Mouse (Mus musculus) c-Kit-positive CD71-positive TER-119-positive erythroid progenitor cells, embryonic 14.5 days (primary cell): ENCODE results near the gene Ism1.

Source experiments
- DNase-seq: peaks from one replicate; pipeline ENCODE4 v3.0.0-alpha.2; 2013; ENCODE audit warnings: low spot score

Ism1 gene

DNA sequence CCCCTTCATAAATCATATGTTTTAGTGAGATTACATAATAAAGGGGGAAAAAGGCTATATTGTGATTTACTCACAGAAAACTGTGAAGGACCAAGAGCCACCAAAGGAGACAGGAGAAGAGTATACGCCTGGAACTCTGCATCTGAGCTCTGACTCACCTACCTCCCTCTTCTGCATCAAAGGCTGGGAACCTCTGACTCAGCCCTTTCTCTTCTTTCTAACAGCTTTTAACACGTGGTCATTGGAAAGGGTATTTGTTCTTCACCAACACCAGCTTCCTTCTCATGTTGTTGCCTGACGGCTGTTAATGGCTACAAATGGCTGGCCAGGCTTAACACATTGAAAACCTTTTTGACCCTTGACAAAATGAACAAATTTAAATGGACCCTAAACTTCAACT is 36.2 kb downstream of the Ism1 start:
- no peak for DNase-seq

DNA sequence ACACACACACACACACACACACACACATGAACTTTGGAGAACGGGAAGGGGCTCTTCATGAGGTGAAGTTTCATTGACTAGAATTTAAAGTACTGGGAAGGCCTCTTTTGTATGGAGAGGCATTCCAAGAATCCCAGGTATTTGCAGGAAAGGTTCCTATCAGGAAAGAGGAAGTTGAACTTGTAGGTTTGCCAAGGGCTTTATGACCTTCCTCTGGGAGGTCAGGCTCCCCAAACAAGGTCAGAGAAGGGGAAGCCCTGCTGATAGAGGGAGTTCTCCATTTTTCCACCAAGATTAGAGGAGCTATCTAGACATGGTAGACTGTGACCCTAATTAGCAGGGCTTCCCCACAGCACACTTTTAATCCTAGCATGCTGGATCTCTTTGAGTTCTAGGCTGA is 39.8 kb downstream of the Ism1 start:
- DNase-seq: no peak

DNA sequence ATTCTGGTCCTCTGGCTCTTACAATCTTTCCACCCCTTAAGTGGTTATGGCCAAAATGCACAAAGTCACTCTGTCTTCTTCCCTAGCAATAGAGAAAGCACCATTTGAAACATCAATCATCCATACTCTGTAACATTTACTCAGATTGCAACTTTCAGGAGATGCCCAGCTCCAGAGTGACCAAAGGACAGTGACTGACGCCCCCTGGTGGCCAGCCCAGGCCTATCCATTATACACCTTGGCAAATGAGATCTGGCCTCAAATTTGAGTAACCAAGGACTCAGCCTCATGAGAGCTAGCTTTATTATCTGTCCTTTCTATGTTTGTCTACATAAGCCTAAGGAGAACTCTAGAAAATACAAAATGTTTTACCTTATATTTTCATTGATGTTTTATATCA is 44.7 kb downstream of the Ism1 start:
- peak; percentile 4 for DNase-seq

DNA sequence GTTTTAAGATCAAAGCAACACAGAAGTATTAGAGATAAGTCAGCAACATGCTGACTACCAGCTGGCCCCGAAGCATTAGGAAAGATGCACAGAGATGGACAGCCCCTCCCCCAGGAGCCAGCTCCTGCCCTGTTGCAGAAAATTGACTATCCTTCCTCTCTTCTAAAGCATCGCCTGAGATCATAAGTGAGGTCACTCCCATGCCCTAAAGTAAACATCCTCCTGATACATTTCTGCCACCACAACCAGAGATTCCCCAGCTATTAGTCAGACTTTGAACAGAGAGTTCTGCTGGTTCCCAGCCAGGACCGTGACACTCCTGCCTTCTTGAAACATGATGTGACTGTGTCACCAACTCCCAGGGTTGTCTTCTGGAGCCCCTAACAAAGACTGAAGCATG is 45.3 kb downstream of the Ism1 start:
- no peak for DNase-seq

DNA sequence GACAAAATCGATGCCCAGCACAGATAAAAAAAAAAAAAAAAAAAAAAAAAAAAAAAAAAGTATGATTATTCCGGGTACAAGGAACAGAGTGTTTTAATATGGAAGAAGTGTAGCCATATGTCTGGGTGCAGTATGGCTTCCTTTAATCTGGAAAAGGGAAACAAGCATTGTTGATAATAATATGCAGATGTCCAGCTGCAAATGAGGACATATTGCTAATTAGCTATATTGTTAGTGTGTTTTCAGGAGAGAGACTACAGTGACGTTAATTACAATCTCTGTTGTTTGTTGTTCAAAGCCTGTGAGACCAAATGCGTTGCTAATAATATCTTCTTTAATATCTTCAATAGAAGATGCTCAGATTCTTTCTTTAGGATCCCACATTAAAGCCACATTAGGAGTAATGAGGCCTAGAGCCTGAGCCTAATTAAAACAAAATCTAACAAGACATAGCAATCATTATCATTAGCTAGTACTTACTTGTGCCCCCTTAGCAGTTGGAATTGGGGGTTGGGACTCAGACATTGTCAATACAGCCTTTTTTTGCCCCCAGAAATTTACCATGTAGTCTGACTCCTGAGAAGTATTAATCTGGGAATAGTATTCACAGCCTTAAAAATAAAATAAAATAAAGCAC is 46.3 kb downstream of the Ism1 start:
- DNase-seq: no peak

DNA sequence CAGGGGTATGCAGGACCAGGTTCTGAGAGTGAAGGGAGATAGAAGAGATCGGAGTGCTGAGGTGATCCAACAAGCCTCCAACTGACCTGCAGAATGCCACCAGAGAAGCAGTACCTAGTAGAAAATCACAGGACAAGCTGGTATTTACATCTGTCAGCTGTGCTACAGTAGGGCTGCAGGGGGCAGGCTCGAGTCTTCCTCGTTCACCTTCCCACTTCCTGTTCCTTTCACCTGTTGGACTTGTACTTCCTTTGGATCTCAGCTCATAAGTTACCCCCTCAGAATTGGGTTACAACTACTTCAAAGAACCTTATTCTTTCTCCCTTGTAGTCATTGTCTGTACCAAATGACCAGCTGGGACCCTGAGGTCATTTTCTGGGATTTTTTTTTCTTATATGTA is 47.4 kb downstream of the Ism1 start:
- DNase-seq: no peak

DNA sequence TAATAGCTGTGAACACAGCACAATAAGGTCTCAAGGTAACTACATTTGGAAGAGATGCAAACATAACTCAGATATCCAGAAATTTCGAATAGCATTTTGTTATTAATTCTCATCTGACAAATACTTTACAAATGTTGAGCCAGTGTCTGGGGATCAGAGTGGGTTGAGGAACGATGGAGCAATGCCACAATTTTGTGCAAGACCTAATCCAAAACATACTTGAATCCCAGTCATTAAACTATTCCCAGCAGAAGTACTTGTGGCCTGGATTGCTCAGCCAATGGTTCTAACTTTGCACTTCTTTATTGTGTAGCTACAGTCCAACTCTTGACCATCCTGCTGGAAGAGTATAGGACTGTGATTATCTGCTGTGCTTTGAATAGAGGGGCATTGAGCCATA is 50.1 kb downstream of the Ism1 start:
- no peak for DNase-seq

DNA sequence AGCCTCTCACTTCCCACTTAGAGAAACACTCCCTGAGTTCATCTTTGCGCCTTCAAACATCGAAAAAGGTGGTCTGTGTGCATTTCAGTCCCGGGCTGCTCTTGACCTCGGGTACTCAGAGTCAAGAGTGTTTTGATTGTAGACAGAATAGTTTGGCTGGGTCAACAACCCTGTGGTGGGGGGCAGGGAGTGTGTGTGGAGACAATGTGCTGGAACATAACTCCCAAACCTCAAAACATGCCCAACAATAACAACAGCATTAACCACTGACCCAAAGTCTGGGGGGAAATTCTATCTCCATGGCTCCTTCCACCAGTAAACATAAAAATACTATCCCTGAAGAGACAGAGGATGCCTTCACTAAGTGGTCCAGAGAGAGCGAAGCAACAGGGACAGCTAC is 51.4 kb downstream of the Ism1 start:
- no peak for DNase-seq

DNA sequence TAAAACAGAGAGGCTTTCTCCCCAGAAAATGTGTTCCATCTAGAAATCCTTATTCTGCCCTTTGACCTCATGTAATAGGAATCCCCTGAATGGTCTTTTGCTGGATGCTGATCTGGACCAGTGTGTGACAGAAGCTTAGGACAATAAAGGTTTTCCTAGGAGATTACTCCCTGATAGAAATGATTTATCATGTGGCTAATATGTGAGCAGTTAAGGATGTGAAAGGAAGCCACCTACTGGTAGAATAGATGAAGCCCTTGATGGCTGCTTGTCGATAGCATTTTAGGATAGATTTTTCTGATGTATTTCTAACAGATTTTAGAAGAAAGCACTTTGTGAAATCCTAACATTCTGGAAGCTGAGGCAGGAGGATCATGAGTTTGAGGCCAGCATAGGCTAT is 64.4 kb downstream of the Ism1 start:
- DNase-seq: no peak

DNA sequence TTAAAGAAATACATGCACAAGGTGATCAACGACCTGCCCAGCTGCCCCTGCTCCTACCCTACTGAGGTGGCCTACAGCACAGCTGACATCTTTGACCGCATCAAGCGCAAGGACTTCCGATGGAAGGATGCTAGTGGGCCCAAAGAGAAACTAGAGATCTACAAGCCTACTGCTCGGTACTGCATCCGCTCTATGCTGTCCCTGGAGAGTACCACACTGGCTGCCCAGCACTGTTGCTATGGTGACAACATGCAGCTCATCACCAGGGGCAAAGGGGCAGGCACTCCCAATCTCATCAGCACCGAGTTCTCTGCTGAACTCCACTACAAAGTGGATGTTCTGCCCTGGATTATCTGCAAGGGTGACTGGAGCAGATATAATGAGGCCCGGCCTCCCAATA is 79.0 kb downstream of the Ism1 start:
- no peak for DNase-seq

DNA sequence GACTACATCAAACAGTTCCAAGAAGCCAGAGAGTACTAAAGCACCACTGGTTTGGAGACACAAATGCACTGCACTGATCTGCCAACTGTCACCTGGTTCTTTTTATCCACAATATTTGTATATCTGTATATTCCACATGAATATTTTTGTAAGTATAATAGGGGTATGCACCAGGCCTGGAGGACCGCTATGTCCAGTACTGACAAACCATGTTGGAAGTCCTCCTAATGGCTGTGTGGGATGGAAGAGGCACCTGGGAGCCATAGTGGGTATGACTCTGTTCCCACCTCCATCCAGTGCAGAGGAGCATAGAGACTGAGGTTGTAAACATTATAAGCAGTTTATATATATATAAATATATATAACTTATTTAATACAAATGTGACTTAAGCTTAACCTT is 79.5 kb downstream of the Ism1 start:
- no peak for DNase-seq

DNA sequence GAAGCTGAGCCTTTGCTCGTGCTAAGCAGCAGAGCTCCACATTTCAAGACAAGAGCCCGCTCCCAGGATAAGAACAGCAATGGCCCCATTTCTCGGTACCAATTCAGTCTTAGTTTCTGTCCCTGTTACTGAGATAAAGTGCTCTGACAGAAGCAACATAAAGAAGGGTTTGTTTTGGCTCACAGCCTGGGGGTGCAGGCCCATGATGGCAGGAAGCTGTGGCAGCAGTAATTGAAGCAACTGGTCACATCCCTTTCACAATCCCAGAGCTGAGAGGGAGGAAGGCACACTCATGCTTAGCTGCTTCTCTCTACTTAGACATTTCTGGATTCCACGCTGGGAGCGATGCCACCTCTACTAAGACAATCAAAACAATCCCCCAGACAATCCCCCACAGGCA is 86.4 kb downstream of the Ism1 start:
- DNase-seq: no peak

DNA sequence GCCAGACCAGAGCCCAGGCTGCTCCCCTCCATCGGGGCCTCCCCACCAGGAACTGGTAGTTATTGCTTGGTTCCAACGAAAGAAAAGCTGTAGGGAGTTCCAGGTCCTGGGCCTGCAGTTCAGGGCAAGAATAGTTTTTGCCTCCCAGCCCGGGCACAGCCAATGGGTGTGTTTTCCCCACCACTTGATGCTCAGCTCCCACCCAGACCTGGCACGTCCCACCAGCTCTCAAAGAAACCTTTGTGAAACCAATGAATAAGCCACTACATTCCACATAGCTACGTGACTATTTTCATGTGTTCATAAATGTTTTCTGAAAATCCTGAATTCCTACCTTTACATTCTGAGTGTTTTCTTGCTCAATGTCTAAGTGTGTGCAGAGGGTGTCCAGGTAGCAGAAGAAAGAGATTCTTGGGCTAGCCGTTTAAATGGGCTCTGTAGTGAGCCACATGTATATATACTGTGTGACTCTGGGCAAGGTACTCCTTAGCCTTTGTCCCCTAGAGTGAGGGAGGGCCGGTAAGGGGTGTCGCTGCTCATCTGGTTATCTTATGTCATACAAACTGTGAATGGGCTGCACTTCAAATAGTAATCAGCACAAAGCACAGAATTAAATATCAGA is 97.1 kb downstream of the Ism1 start:
- no peak for DNase-seq

DNA sequence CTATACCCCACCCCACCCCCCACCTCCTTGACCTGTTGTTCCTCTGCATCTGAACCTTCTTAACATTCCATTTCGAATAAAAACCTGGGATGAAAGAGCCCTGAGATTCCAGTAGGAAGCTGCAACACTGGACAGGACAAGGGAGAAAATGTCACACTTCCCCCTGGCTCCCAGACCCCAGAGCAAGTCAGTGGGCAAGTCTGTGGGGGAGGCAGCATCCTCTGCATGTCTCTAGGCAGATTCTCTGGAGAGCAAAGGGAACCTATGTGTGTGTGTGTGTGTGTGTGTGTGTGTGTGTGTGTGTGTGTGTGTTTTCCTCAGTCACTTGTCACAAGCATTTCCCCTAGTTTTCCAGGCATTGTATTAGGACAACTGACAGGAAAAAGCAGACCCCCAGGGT is 98.7 kb downstream of the Ism1 start:
- DNase-seq: no peak

DNA sequence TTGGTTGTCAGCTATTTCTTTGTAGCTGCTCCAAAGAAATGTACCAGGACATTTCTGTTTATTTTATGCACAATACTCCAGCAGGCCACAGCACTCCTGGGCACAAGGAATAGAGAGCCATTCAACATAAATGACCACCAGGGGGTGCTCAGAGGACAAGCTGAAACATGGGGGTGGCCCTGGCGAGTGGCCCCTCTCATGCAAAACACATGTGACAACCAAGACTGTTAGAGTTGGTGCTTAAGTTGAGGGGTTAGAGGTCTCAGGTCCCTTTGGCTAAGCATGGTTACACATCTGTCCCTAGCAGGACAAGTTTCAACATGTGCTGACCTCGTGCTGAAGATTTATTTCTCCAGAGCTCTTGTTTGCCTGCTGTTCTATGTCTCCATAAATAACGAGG is 100.3 kb downstream of the Ism1 start:
- peak; percentile 3 for DNase-seq

DNA sequence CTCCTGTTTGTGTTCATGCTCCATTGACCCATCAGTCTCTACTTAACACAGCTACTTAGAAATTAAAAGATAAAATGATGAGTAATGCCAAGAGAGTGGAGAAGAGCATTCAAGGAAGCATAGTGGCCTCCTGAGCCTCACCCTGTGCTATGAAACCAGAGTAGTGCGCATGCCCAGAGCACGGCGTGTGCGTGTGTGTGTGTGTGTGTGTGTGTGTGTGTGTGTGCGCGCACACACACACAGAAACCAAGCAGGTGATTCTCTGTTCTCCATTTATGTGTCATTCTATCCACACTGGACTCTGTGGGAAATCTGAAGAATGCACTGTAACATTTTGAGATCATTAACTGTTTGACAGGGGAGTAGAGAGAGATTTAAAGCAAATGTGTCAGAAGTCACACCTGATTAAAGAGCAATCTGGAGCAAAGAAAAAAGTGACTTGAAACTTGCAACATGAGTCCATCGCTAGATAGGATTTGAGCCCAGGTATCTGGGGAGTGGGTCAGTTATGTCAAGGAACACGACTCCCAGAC is 105.4 kb downstream of the Ism1 start:
- DNase-seq: no peak

DNA sequence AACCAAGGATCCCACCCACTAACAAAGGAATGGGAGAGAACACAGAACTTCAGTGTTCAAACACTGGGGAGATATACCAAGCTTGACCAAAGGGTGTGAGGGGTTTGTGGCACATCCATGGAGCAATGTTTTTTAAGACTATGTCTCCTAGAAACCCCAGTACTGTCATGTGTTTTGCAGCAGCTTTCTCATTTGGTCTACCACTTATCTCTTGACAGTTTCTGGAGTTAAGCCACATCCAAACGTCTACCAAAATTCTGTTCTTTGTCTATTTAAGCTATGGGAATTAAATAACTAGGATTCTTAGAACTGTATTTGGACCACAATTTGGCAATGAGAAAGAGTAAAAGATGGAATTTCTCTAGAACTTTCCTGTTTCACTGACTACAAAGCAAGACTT is 106.5 kb downstream of the Ism1 start:
- DNase-seq: no peak

DNA sequence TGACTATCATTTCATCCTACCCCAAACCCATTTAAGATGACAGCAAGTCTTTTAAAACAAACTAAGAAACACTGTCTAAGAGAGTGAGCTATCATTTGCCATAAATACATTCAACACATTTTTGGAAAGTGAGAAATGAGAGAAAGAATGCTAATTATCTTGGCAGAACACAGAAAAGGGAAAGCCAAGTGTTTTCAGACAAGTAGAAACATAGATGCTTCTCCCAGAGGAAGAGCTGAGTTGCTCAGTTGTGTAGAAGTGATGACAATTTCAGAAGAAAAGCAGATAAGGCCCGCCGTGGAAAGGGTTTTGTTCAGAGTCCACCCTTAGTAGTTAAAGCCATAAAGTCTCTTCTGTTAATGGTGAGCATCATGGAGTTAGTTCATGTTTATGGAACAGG is 107.0 kb downstream of the Ism1 start:
- DNase-seq: no peak

DNA sequence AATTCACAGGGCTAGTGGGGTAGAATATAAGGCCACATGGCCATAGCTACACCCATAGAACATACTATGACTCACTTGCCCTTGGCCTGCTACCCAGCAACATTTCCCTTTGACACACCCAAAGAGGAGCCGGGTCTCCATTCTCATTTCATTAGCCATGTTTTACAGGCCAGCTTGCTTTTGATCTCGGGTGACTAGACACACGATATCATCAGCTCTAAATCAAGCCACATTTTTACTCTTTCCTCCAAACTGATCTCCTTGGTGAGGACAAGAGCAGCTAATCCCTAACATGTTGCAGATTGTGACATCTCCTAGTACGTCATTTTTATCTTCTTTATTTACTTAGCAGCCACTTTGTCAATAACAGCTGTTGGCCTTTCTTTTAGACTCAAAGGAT is 110.7 kb downstream of the Ism1 start:
- no peak for DNase-seq

DNA sequence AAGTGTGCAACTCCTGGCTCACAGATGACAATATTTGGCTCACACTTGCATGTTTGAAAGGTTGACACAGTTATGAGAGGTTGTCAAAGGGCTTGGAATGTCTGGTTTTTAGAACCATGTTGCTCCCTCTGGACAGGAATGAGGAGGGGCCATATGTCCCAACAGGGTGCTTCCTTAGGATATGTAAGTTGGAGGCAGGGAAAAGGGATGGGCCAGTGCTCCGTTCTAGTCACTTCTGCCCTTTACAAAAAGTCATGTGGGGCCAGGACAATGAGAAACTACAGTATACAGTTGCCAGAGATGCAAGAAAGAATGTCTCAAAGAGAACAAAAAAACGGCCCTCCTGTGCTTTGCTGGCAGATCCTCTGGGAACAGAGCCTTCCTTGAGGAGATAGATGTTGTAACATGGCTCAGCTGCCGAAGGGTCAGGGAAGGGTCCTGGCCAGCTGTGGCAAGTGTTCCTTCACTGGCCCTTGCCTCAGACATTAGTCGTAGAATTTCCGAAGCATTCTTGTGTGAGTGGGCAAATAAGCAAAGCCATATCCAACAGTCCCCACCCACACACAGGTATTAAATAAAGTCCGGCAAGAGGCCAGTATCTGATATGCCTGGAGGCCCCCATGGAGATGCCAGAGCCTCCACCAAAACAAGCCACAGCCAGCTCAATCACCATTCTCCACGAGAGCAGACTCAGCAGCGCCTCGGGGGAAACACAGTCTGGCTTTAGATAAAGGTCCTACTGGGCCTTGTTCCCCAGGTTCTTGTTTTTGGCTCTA is 114.6 kb downstream of the Ism1 start:
- no peak for DNase-seq

DNA sequence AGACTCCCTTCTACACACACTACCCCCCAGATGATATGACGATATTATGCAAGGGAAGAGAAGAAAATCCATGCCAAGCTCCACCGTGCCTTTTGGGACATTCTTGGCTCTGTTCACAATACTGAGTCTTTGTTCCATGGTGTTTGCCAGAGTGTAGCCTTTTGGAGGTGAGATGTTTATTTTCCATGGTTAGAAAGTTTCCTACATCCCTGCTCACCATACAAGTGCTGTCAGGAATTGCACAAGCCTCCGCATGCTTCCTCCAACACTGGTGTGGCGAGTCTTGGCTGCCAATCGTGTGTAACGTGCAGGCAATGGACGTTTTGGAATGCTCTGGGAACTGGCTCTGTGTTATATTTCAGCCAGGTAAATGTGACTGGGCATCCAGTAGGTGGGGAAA is 126.1 kb downstream of the Ism1 start:
- DNase-seq: no peak

DNA sequence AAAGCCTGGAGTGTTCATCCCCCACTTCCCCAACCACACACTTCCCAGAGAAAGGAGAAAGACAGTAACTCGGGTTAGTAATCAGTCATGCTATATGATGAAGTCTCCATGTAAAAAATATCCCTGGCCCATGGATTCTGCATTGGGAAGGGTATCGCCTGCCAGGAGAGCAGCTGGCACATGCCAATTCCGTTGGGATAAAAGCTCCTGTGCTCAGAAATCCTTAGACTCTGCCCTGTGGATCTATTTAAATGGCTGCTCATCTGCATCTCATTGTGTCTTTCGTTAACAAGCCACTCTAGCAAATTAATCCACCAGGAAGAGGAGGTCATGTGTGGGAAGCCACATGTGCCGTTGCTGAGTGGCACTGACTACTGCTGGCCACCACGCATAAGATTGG is 129.9 kb downstream of the Ism1 start:
- DNase-seq: no peak
